Mouse (Mus musculus): ENCODE data around the gene Olfr204.

GRCm38 (mm10) chr16:59283476-59283875, 34.6 kb downstream of the Olfr204 start:
- TF ChIP-seq CTCF (IDR thresholded peaks at IDR 0.05; ENCODE audit: extremely low read depth, insufficient read length, insufficient replicate concordance, low read depth, low read length) (no peak), POLR2A (IDR thresholded peaks at IDR 0.05; ENCODE audit: low read depth, low read length) (no peak)

Measured in small intestine, adult 2 months (tissue).